Mouse (Mus musculus) liver, adult 2 months (tissue): ENCODE results near the gene Bicra. TPM values are rescaled to one million over a fixed set of nuclear protein-coding genes. Genes with fewer than 3 reads are reported as not detected.

ENCODE experiments used
- DNase-seq: peaks from one replicate; pipeline ENCODE4 v3.0.0-alpha.2; 2011; ENCODE audit warnings: low read depth, low spot score; ENCODE audit errors: extremely low read depth
- H3K27ac ChIP-seq: fragments of 200-500 bp; replicated peaks from 2 replicates; pipeline ENCODE4 v1.5.1; 2012; ENCODE audit warnings: low read depth, mild to moderate bottlenecking, control low read depth, inconsistent platforms, low read length; ENCODE audit not compliant: insufficient read depth
- H3K27me3 ChIP-seq: fragments of 200-500 bp; 2 replicates; pipeline ENCODE4 v1.6.1; 2012; ENCODE audit warnings: mild to moderate bottlenecking, moderate library complexity, low read length, inconsistent platforms; ENCODE audit not compliant: control insufficient read depth, insufficient read depth
- H3K36me3 ChIP-seq: fragments of 200-500 bp; 2 replicates; pipeline ENCODE4 v1.6.1; 2012; ENCODE audit warnings: low read length, inconsistent platforms; ENCODE audit not compliant: control insufficient read depth, insufficient read depth
- H3K4me1 ChIP-seq: fragments of 200-500 bp; 2 replicates; pipeline ENCODE4 v1.6.1; 2011; ENCODE audit warnings: low read length; ENCODE audit not compliant: control insufficient read depth, insufficient read depth
- H3K4me3 ChIP-seq: fragments of 200-500 bp; 2 replicates; pipeline ENCODE4 v1.5.1; 2011; ENCODE audit warnings: low read depth, mild to moderate bottlenecking, control low read depth, low read length, moderate library complexity; ENCODE audit not compliant: insufficient read depth
- H3K79me2 ChIP-seq: fragments of 200-500 bp; 2 replicates; pipeline ENCODE4 v1.6.1; 2012; ENCODE audit warnings: inconsistent platforms, mild to moderate bottlenecking, low read length, moderate library complexity; ENCODE audit not compliant: control insufficient read depth, insufficient read depth
- H3K9ac ChIP-seq: fragments of 200-500 bp; 2 replicates; pipeline ENCODE4 v1.6.1; 2012; ENCODE audit warnings: low read depth, mild to moderate bottlenecking, control low read depth, inconsistent platforms, low read length
- CTCF ChIP-seq: fragments of 200-500 bp; IDR thresholded peaks from 2 replicates; pipeline ENCODE4 v1.5.1; 2011; ENCODE audit warnings: low read depth, low read length, control low read depth
- POLR2A ChIP-seq: fragments of 200-500 bp; IDR thresholded peaks from 2 replicates; pipeline ENCODE4 v1.6.1; 2011; ENCODE audit warnings: low read length, control low read depth; ENCODE audit not compliant: insufficient read depth; ENCODE audit errors: extremely low read depth
- WGBS: fragments of 180-500 bp; shearing (Covaris S2); methylation state at CpG from one replicate; pipeline ENCODE4 v1.1.7; 2018; 5-methylcytosine and 5-hydroxymethylcytosine counted together
- polyA plus RNA-seq: library from polyadenylated mRNA; depleted of rRNA; stranded (reverse); fragments of >200 nt; gene quantifications from 2 replicates; pipeline ENCODE4 v1.2.3, GENCODE M21; 2012
- total RNA-seq: library from RNA; depleted of rRNA; stranded (reverse); fragments of >200 nt; gene quantifications from 2 replicates; pipeline ENCODE4 v1.2.3, GENCODE M21; 2014

Gene Bicra
- total and polyA plus RNA-seq, 2 experiments: 0.55 to 4.6 TPM

DNA sequence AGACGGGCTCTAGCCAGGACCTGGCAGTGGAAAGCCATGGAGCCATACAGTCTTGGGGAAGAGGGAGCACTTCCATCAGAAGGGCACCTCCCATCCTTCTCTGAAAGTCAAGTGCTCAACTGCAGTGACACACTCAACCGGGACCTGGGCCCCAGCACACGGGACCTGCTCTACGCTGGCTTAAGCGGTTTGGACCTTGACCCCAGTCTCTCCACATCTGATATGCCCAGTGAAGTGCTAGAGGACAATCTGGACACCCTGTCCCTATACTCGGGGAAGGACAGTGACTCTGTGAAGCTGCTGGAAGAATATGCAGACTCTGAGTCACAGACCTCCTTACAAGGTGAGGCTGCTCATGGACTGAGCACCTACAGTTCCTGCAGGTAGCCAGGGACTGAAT lies 24.2 kb upstream of the Bicra start:
- Histone ChIP-seq H3K27me3 (no peaks in the 10 kb centered on the region), H3K79me2 (no peaks in the 10 kb centered on the region), H3K9ac (no peak overlapping the region), H3K4me3 (no peak overlapping the region), H3K27ac (no peak overlapping the region), H3K36me3 (no peaks in the 10 kb centered on the region), H3K4me1 (peaks cover 2% of the 10 kb centered on the region; the same call in 1 of the 2 replicates)
- TF ChIP-seq POLR2A: no peak
- TF ChIP-seq CTCF: no peak
- 48% methylated on average over 6 of the region's 6 CpGs for WGBS
- peak; percentile 65 for DNase-seq

DNA sequence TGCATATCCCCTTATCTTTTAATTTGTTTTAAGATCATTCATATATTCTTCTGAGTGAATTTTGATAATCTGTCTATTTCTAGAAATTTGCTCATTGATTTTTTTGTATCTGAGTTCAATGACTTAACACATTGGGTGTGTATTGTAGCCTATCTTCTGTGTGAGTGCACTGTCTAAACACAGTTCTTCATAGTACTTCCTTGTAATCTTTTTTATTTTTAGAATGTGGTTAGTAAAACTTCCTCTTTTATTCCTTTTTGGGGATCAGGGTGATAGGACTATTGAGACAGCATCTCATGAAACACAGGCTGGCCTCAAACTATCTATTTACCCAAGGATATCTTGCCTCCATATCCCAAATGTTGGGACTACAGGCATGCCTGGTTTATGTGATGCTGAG lies 23.1 kb upstream of the Bicra start:
- no peaks in the 10 kb centered on the region for H3K79me2 ChIP-seq
- H3K36me3 ChIP-seq: no peaks in the 10 kb centered on the region
- no peaks in the 10 kb centered on the region for H3K27me3 ChIP-seq
- TF ChIP-seq POLR2A (no peak), CTCF (no peak)
- no peak overlapping the region for H3K27ac ChIP-seq
- H3K4me1 ChIP-seq: peaks cover 2% of the 10 kb centered on the region; the same call in 1 of the 2 replicates
- no peak for DNase-seq
- no peak overlapping the region for H3K4me3 ChIP-seq
- no peak overlapping the region for H3K9ac ChIP-seq

DNA sequence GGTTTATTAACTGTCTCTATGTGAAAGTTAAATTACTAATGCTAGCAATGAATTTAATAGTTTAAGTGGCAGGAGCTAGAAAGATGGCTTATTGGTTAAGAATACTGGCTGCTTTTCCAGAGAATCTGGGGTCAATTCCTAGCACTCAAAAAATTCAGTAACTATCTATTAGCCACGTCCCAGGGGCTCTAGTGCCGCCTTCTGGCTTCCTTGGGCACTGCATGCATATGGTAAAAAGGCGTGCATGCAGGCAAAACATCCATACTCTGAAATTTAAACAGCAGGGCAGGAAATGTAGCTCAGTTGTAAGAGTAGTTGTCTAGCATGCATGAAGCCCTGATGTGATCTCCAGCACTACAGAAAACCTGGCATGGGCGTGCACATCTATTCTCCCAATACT lies 15.8 kb upstream of the Bicra start:
- Histone ChIP-seq H3K36me3 (no peaks in the 10 kb centered on the region), H3K4me3 (no peak overlapping the region), H3K27ac (no peak overlapping the region), H3K79me2 (no peaks in the 10 kb centered on the region), H3K4me1 (no peaks in the 10 kb centered on the region), H3K9ac (no peak overlapping the region), H3K27me3 (peaks cover 9% of the 10 kb centered on the region)
- DNase-seq: no peak
- TF ChIP-seq POLR2A (no peak), CTCF (peak; percentile 55; the same call in 1 of the 2 replicates)
- WGBS: 58% methylated on average over 4 of the region's 4 CpGs

- no peak overlapping the region for H3K4me3 ChIP-seq
- no peaks in the 10 kb centered on the region for H3K79me2 ChIP-seq
- H3K27me3 ChIP-seq: peaks cover 9% of the 10 kb centered on the region
- H3K4me1 ChIP-seq: no peaks in the 10 kb centered on the region
- no peak overlapping the region for H3K27ac ChIP-seq
- H3K36me3 ChIP-seq: no peaks in the 10 kb centered on the region
- no peak overlapping the region for H3K9ac ChIP-seq
- 78% methylated on average over 15 of the region's 15 CpGs for WGBS
- no peak for TF ChIP-seq POLR2A
- no peak for TF ChIP-seq CTCF
- no peak for DNase-seq
Measured at GRCm38 (mm10) chr7:16062099-16062420, 14.3 kb upstream of the Bicra start.

GRCm38 (mm10) chr7:16061219-16062098 lies 13.7 kb upstream of the Bicra start, which contains the start of gene Zfp541:
Gene Zfp541 (plus strand): TSS chr7:16061814.
- DNase-seq: no peak
- no peaks in the 10 kb centered on the region for H3K4me1 ChIP-seq
- H3K9ac ChIP-seq: no peak within 1 kb of the TSS
- no peak for TF ChIP-seq CTCF
- TF ChIP-seq POLR2A: no peak
- peaks cover 9% of the 10 kb centered on the region for H3K27me3 ChIP-seq
- H3K36me3 ChIP-seq: no peaks in the 10 kb centered on the region
- 60% methylated on average over 80 of the region's 80 CpGs for WGBS
- no peak within 1 kb of the TSS for H3K27ac ChIP-seq
- H3K4me3 ChIP-seq: no peak within 1 kb of the TSS
- no peaks in the 10 kb centered on the region for H3K79me2 ChIP-seq

DNA sequence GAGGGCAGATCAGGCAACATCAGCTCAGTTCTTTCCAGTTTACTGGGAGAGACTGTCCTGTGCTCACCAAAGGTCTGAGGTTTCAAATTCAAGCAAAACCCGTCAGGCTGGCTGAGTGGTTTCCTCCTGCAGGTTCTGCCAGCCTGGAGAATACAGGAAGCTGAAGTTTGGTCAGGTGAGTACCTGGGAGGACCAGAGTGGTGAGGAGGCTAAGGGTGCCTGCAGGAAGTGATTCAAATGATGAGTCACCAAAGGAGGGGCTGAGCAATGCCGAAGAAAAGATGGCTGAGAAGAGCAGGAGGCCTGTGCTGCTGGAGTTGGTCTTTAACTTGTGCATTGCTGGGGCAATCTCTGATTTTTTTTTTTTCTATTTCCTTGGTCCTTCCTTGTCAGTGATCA lies 9.4 kb upstream of the Bicra start:
- WGBS: 73% methylated on average over 2 of the region's 2 CpGs
- TF ChIP-seq POLR2A (no peak), CTCF (no peak)
- Histone ChIP-seq H3K27ac (no peak overlapping the region), H3K9ac (no peak overlapping the region), H3K4me1 (peaks cover 1% of the 10 kb centered on the region; the same call in 1 of the 2 replicates), H3K79me2 (no peaks in the 10 kb centered on the region), H3K4me3 (no peak overlapping the region), H3K27me3 (peaks cover 9% of the 10 kb centered on the region), H3K36me3 (no peaks in the 10 kb centered on the region)
- DNase-seq: no peak
